Mouse (Mus musculus) urinary bladder, adult 2 months (tissue): ENCODE data around the gene Cfap74. TPM values are rescaled to one million over a fixed set of nuclear protein-coding genes. Genes with fewer than 3 reads are reported as not detected.
A peak's percentile ranks its signal among the peaks of the same experiment; 100 is the strongest.
"Not testable (repeated sequence)": the region's sequence is repeated elsewhere in the genome, so short reads cannot be mapped to it uniquely, and the experiment has no call there.

Source experiments
- DNase-seq: peaks from one replicate; pipeline ENCODE4 v3.0.0; 2022; ENCODE audit warnings: low spot score
- polyA plus RNA-seq: library from polyadenylated mRNA; depleted of rRNA; stranded (reverse); fragments of >200 nt; gene quantifications from 2 replicates; pipeline ENCODE4 v1.2.3, GENCODE M21; 2012

The Cfap74 gene
- polyA plus RNA-seq, 1 experiment = 2.4 TPM

GRCm38 (mm10) chr4:155469590-155470262 lies 60.7 kb downstream of the Cfap74 start:
- DNase-seq = no peak

GRCm38 (mm10) chr4:155470263-155470953 lies 61.4 kb downstream of the Cfap74 start:
- no peak for DNase-seq

GRCm38 (mm10) chr4:155470997-155471396 lies 62.0 kb downstream of the Cfap74 start:
- no peak for DNase-seq

- DNase-seq = no peak
Observed at GRCm38 (mm10) chr4:155471406-155471805, 62.4 kb downstream of the Cfap74 start.

- DNase-seq = no peak
Observed at GRCm38 (mm10) chr4:155472716-155473290, 63.8 kb downstream of the Cfap74 start.

- DNase-seq = no peak
Observed at GRCm38 (mm10) chr4:155473319-155473718, 64.3 kb downstream of the Cfap74 start.

GRCm38 (mm10) chr4:155473796-155474195 lies 64.8 kb downstream of the Cfap74 start:
- DNase-seq = not testable (repeated sequence)

GRCm38 (mm10) chr4:155481381-155482124 lies 72.6 kb downstream of the Cfap74 start:
- DNase-seq = peak; percentile 76

GRCm38 (mm10) chr4:155482125-155482480 lies 73.1 kb downstream of the Cfap74 start:
- no peak for DNase-seq

- DNase-seq = no peak
Observed at GRCm38 (mm10) chr4:155482733-155483540, 73.9 kb downstream of the Cfap74 start.

- no peak for DNase-seq
Observed at GRCm38 (mm10) chr4:155485521-155485920, 76.5 kb downstream of the Cfap74 start.

GRCm38 (mm10) chr4:155487746-155488145 lies 78.8 kb downstream of the Cfap74 start:
- no peak for DNase-seq

GRCm38 (mm10) chr4:155488232-155489025 lies 79.4 kb downstream of the Cfap74 start:
- DNase-seq = peak; percentile 58

- DNase-seq = no peak
Observed at GRCm38 (mm10) chr4:155489101-155489970, 80.3 kb downstream of the Cfap74 start.

GRCm38 (mm10) chr4:155490456-155490855 lies 81.5 kb downstream of the Cfap74 start:
- DNase-seq = no peak

GRCm38 (mm10) chr4:155490990-155491504 lies 82.1 kb downstream of the Cfap74 start, which contains the start of gene Gnb1:
TSS of gene Gnb1 (plus strand) at chr4:155491361.
- peak; percentile 91 for DNase-seq

- no peak for DNase-seq
Observed at GRCm38 (mm10) chr4:155491529-155492130, 82.6 kb downstream of the Cfap74 start.

- DNase-seq = peak; percentile 51
Observed at GRCm38 (mm10) chr4:155492131-155492633, 83.2 kb downstream of the Cfap74 start.

- no peak for DNase-seq
Observed at GRCm38 (mm10) chr4:155494891-155495290, 85.9 kb downstream of the Cfap74 start.
